21 mouse cellular contexts compared by ENCODE assay signal in genomic region chr11:57668271-57668670, GRCm38 (mm10). TPM values are rescaled to one million over a fixed set of nuclear protein-coding genes. Genes with fewer than 3 reads are reported as not detected.
DNase-seq lines count a peak whose midpoint lies in the region; ATAC-seq and TF ChIP-seq lines count a peak whose summit lies in the region.
"Had no signal": no experiment of that assay in that cellular context is flagged by ENCODE, and none has a peak within 500 bp of the region (broad histone marks: within the 10 kb centered on the region; RNA-seq: fewer than 3 reads in every experiment).

No protein-coding gene starts in this region.

- H3K4me3 ChIP-seq in thymus, adult 2 months (ENCODE audit: control insufficient read depth, insufficient read depth, low read length): no peak overlapping the region
- H3K4me3 ChIP-seq: embryonic facial prominence, embryonic 10.5 days; embryonic facial prominence, embryonic 12.5 days; forebrain, embryonic 13.5 days; forebrain, embryonic 15.5 days had no signal

- no peak for TF ChIP-seq CTCF in thymus, adult 2 months (IDR thresholded peaks at IDR 0.05; ENCODE audit: borderline replicate concordance, control insufficient read depth, extremely low read depth, insufficient read depth, low read length, poor library complexity)

- ATAC-seq in CD4-positive, CD25-positive, alpha-beta regulatory T cell, adult 4 months: no peak
- ATAC-seq in megakaryocyte, adult 5-6 weeks (ENCODE audit: poor library complexity, severe bottlenecking): no peak
- ATAC-seq: forebrain, embryonic 13.5 days; forebrain, embryonic 15.5 days; forebrain, postnatal 0 days had no signal

- no peaks in the 10 kb centered on the region for H3K27me3 ChIP-seq in thymus, adult 2 months (ENCODE audit: control insufficient read depth, insufficient read depth, low read length)
- H3K27me3 ChIP-seq: embryonic facial prominence, embryonic 12.5 days; forebrain, embryonic 13.5 days; forebrain, embryonic 15.5 days had no signal

- peak; percentile 60 for DNase-seq in CD4-positive, CD25-positive, alpha-beta regulatory T cell, adult 2 months (ENCODE audit: low read depth, low spot score)
- DNase-seq in thymus, adult 2 months: no peak
- DNase-seq in thymus, postnatal 4 days: no peak
- peak; percentile 73 for DNase-seq in naive thymus-derived CD4-positive, alpha-beta T cell, adult 2 months (ENCODE audit: low read depth)
- DNase-seq: adrenal gland, adult 2 months; adrenal gland, postnatal 10 days; adrenal gland, postnatal 25 days; B cell, adult 2 months; cerebellum, adult 11 months; cerebellum, adult 18-20 months; cerebellum, adult 8-10 months; cerebellum, adult 9-11 months; cerebellum, postnatal 14 days; cerebellum, postnatal 36 days; forebrain, postnatal 0 days had no signal

- TF ChIP-seq POLR2A in thymus, adult 2 months (IDR thresholded peaks at IDR 0.05; ENCODE audit: control insufficient read depth, extremely low read depth, insufficient read depth, low read length, poor library complexity): no peak

- peaks cover 81% of the 10 kb centered on the region for H3K4me1 ChIP-seq in thymus, adult 2 months (replicated peaks; ENCODE audit: control insufficient read depth, insufficient read depth, low read length)
- H3K4me1 ChIP-seq: forebrain, embryonic 15.5 days had no signal

- H3K36me3 ChIP-seq in thymus, adult 2 months (ENCODE audit: control insufficient read depth, insufficient read depth, low read length): no peaks in the 10 kb centered on the region
- H3K36me3 ChIP-seq: embryonic facial prominence, embryonic 10.5 days; embryonic facial prominence, embryonic 12.5 days; forebrain, embryonic 15.5 days had no signal

- H3K27ac ChIP-seq in thymus, adult 2 months (ENCODE audit: control insufficient read depth, insufficient read depth, low read length): peak overlapping the region; percentile 65
- H3K27ac ChIP-seq: embryonic facial prominence, embryonic 10.5 days; embryonic facial prominence, embryonic 12.5 days; forebrain, embryonic 13.5 days; forebrain, embryonic 15.5 days had no signal

- 81% methylated on average over 8 of the region's 8 CpGs for WGBS in thymus, adult 2 months

RNA-seq across cellular contexts. Expression of gene Galnt10, which starts 23.0 kb away (rescaled TPM):
- 1 to 10 TPM; 7.4 to 8.3 TPM for polyA plus RNA-seq in CD4-positive, CD25-positive, alpha-beta regulatory T cell, adult 4 months (2017; shearing (Covaris generic))
- 28.0 and 48.9 TPM in 2 replicates for polyA plus RNA-seq in thymus, adult 2 months (2012; rRNA removed)
- total RNA-seq in megakaryocyte, adult 5-6 weeks (2015): 14.6 and 16.6 TPM in 2 replicates
- total RNA-seq in megakaryocyte, adult 5-6 weeks (2017): 22.2 and 28.7 TPM in 2 replicates

Comparison
In these comparisons a context has a peak if more than half of its experiments do, and no peak if none do; other contexts are left out.
1. DNase-seq: peak in CD4-positive, CD25-positive, alpha-beta regulatory T cell, adult 2 months (single experiment) and naive thymus-derived CD4-positive, alpha-beta T cell, adult 2 months (single experiment); none in thymus, adult 2 months (single experiment) and thymus, postnatal 4 days (single experiment).